Mouse (Mus musculus) naive thymus-derived CD4-positive, alpha-beta T cell, adult 2 months (primary cell): Measurements from ENCODE around the gene Foxm1.

Experiments used
- DNase-seq: peaks from one replicate; pipeline ENCODE4 v3.0.0-alpha.2; 2011; ENCODE audit warnings: low read depth

The Foxm1 gene

GRCm38 (mm10) chr6:128362381-128363006 lies at the start of gene Foxm1, which contains the start of gene Rhno1:
Foxm1 (plus strand) TSS chr6:128362967.
Rhno1 (minus strand) TSS chr6:128362911.
- peak; percentile 89 for DNase-seq

GRCm38 (mm10) chr6:128314796-128315195 lies 48.0 kb upstream of the Foxm1 start:
- DNase-seq: no peak

- DNase-seq: no peak
Observed at GRCm38 (mm10) chr6:128315597-128315996, 47.2 kb upstream of the Foxm1 start.

- peak; percentile 84 for DNase-seq
Observed at GRCm38 (mm10) chr6:128318317-128318716, 44.5 kb upstream of the Foxm1 start.

GRCm38 (mm10) chr6:128334397-128335124 lies 28.2 kb upstream of the Foxm1 start:
- peak; percentile 87 for DNase-seq

GRCm38 (mm10) chr6:128337467-128337866 lies 25.3 kb upstream of the Foxm1 start:
- no peak for DNase-seq

- DNase-seq: no peak
Observed at GRCm38 (mm10) chr6:128338876-128339275, 23.9 kb upstream of the Foxm1 start.

GRCm38 (mm10) chr6:128341956-128342723 lies 20.6 kb upstream of the Foxm1 start:
- DNase-seq: no peak

- no peak for DNase-seq
Observed at GRCm38 (mm10) chr6:128345623-128346022, 17.1 kb upstream of the Foxm1 start.

- no peak for DNase-seq
Observed at GRCm38 (mm10) chr6:128346782-128347181, 16.0 kb upstream of the Foxm1 start.

GRCm38 (mm10) chr6:128349711-128350110 lies 13.1 kb upstream of the Foxm1 start:
- DNase-seq: no peak

GRCm38 (mm10) chr6:128354140-128354539 lies 8.6 kb upstream of the Foxm1 start:
- DNase-seq: no peak

- DNase-seq: no peak
Observed at GRCm38 (mm10) chr6:128355201-128355681, 7.5 kb upstream of the Foxm1 start.

- peak; percentile 88 for DNase-seq
Observed at GRCm38 (mm10) chr6:128355726-128356416, 6.9 kb upstream of the Foxm1 start, which contains the start of gene Tulp3. Tulp3 (minus strand) TSS chr6:128355851.

- DNase-seq: peak; percentile 82
Observed at GRCm38 (mm10) chr6:128358999-128359398, 3.8 kb upstream of the Foxm1 start.

- no peak for DNase-seq
Observed at GRCm38 (mm10) chr6:128361901-128362300, 866 bp upstream of the Foxm1 start.

GRCm38 (mm10) chr6:128363007-128363825 lies 449 bp downstream of the Foxm1 start:
- DNase-seq: no peak

GRCm38 (mm10) chr6:128364721-128365120 lies 2.0 kb downstream of the Foxm1 start:
- no peak for DNase-seq

GRCm38 (mm10) chr6:128366466-128366865 lies 3.7 kb downstream of the Foxm1 start:
- no peak for DNase-seq

GRCm38 (mm10) chr6:128370040-128370439 lies 7.3 kb downstream of the Foxm1 start:
- no peak for DNase-seq

GRCm38 (mm10) chr6:128375192-128375591 lies 12.4 kb downstream of the Foxm1 start, which contains the start of the genes Tex52 and Gm44596:
Tex52 (plus strand) TSS chr6:128375456.
Gm44596 (plus strand) TSS chr6:128375503.
- DNase-seq: no peak
